Mouse (Mus musculus): ENCODE data around the gene Gm26657.

The Gm26657 gene

GRCm38 (mm10) chr4:56767861-56768284 is 28.0 kb downstream of the Gm26657 start:
- DNase-seq = no peak

GRCm38 (mm10) chr4:56768913-56769312 is 29.0 kb downstream of the Gm26657 start:
- no peak for DNase-seq

GRCm38 (mm10) chr4:56771065-56771464 is 31.2 kb downstream of the Gm26657 start:
- DNase-seq = no peak

All from kidney, postnatal 25 days (tissue).